Mouse (Mus musculus) spleen, adult 2 months (tissue): Measurements from ENCODE around the gene Adck2. TPM values are rescaled to one million over a fixed set of nuclear protein-coding genes. Genes with fewer than 3 reads are reported as not detected.
A peak's percentile ranks its signal among the peaks of the same experiment; 100 is the strongest.

Experiments
- DNase-seq, 2 experiments: peaks; one replicate each; pipeline versions ENCODE4 v3.0.0 to v3.0.0-alpha.2; 2012 to 2021; ENCODE audit warnings: low spot score in 2 of 2, low read depth in 1 of 2
- H3K27ac ChIP-seq: fragments of 200-500 bp; 2 replicates; pipeline ENCODE4 v1.5.1; 2012; ENCODE audit warnings: low read length, inconsistent platforms; ENCODE audit not compliant: insufficient read depth
- H3K27me3 ChIP-seq: fragments of 200-500 bp; 2 replicates; pipeline ENCODE4 v1.6.1; 2012; ENCODE audit warnings: mild to moderate bottlenecking, moderate library complexity, low read length, inconsistent platforms; ENCODE audit not compliant: control insufficient read depth, insufficient read depth
- H3K36me3 ChIP-seq: fragments of 200-500 bp; 2 replicates; pipeline ENCODE4 v1.6.1; 2012; ENCODE audit warnings: mild to moderate bottlenecking, low read length, inconsistent platforms; ENCODE audit not compliant: control insufficient read depth, insufficient read depth
- H3K4me1 ChIP-seq: fragments of 200-500 bp; 2 replicates; pipeline ENCODE4 v1.6.1; 2011; ENCODE audit warnings: inconsistent platforms; ENCODE audit not compliant: control insufficient read depth, insufficient read depth, insufficient read length
- H3K4me3 ChIP-seq: fragments of 200-500 bp; 2 replicates; pipeline ENCODE4 v1.5.1; 2011; ENCODE audit warnings: mild to moderate bottlenecking, inconsistent platforms; ENCODE audit not compliant: insufficient read depth, insufficient read length; ENCODE audit errors: extremely low read depth
- CTCF ChIP-seq: fragments of 200-500 bp; IDR thresholded peaks from 2 replicates; pipeline ENCODE4 v1.5.1; 2011; ENCODE audit warnings: mild to moderate bottlenecking, inconsistent platforms; ENCODE audit not compliant: insufficient read depth, insufficient read length, insufficient replicate concordance; ENCODE audit errors: extremely low read depth
- POLR2A ChIP-seq: fragments of 200-500 bp; IDR thresholded peaks from 2 replicates; pipeline ENCODE4 v1.6.1; 2011; ENCODE audit warnings: low read depth, low read length, inconsistent platforms
- WGBS: fragments of 180-500 bp; shearing (Covaris S2); methylation state at CpG from one replicate; pipeline ENCODE4 v1.1.7; 2018; 5-methylcytosine and 5-hydroxymethylcytosine counted together
- polyA plus RNA-seq: library from polyadenylated mRNA; depleted of rRNA; stranded (reverse); fragments of >200 nt; gene quantifications from 2 replicates; pipeline ENCODE4 v1.2.3, GENCODE M21; 2012

Gene Adck2
- polyA plus RNA-seq, 1 experiment = 8.6 TPM

DNA sequence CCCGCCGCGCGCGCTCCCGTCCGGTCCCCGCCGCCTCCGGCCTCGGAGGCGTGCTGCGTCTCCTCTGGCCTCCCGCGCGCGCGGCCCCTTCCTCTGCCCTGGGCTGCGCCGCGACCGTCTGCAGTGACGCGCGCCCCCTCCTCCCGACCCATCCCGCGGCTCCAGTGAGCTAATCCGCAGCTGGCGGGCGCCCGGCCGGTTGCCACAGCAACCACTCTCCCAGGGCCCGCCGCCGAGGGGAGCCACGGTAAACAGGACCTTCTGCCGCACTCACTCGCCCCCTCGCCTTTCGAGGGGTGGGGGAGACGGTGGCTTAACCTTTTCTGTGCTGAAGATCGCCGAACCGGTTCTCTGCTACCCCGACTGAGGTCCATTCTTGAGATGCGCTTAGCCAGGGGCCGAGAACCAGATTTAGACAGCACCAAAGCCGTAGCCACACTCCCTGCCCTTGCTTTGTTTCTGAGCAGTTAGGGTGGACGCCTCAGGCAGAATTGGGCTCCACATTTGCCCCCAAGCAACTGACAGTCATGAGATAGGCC lies 15.9 kb upstream of the Adck2 start, which contains the start of gene Dennd2a:
Gene Dennd2a (minus strand): TSS at position 145 of the 539 bp plus-strand sequence.
- 5% methylated on average over 45 of the region's 50 CpGs for WGBS
- H3K27me3 ChIP-seq = peaks cover 12% of the 10 kb centered on the region
- H3K4me3 ChIP-seq = peak within 1 kb of the TSS; percentile 46
- DNase-seq = no peak
- TF ChIP-seq POLR2A = no peak
- TF ChIP-seq CTCF = no peak
- H3K4me1 ChIP-seq = peaks cover 6% of the 10 kb centered on the region
- no peaks in the 10 kb centered on the region for H3K36me3 ChIP-seq
- H3K27ac ChIP-seq = peak within 1 kb of the TSS; percentile 49; the same call in 1 of the 2 replicates

DNA sequence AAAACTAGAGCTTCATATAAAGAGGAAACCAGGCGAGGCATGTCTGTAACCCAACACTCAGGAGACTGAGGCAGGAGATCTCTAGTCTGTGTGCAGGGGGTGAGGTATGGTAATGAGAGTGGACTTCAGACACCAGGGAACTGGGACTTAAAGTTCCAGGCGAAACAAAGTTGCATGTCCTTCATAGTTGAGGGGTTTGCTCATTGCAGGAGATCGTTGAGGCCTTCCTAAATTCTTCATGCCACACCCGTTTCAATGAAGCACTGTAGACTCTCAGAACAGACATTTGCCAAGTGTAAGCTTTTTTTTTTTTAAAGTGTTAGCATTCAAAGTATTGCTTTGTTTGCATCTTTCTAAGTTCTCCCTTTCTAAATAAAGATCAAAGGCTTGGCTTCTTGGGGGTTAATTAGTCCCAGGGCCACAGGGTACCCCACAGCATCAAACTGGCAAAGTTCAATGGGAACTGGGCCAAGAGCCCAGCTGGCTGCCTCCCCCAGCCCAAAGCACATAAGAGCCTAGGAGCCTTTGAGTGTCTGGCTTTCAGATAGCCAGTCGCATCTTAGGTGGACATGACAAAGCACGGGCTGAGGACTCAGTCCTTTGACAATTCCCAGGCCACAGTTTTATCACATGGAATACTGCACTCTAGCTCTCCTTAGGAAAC lies 14.3 kb upstream of the Adck2 start:
- Histone ChIP-seq H3K4me1 (peaks cover 6% of the 10 kb centered on the region), H3K36me3 (no peaks in the 10 kb centered on the region), H3K27me3 (peaks cover 12% of the 10 kb centered on the region), H3K27ac (no peak overlapping the region), H3K4me3 (no peak overlapping the region)
- 84% methylated on average over 6 of the region's 6 CpGs for WGBS
- TF ChIP-seq CTCF = no peak
- no peak for TF ChIP-seq POLR2A
- DNase-seq = no peak

DNA sequence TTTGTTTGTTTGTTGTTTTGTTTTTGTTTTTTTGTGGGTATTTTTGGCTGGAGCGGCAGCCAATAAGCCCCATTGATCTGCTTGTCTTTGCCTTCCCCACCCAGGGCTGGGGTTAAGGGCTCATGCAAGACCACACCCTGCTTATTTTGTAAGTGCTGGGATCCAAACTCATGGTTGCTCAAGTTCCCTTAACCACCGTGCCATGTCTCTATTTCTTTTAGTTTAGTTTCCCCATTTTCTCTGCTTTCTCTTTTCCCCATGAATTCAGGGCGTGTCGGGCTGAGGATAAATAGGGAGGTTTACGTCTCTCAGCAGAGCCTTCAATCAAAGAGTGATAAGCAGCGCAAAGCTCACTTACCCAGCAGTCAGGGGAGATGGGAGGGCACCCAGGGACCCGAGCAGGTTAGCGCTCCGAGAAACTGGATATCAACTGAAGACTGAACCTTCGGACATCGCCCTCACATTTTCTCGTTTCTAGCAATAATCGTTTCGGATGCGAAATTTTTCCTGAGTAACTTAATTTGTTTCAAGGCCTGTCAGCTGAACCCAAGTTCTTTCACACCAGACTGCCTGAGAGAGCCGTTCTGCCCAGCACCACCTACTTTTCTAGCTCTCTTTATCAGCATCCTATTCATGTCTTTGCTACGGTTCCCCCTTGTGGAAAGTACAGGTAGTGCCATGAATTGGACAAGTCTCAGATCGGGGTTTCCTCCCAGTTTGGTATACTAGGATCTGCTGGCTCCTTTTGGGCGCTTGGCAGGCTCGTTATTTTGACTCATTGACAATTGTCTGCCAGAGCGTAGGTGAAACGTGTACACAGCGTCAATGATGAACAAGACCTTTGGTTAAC lies 11.3 kb upstream of the Adck2 start:
- WGBS = 29% methylated on average over 23 of the region's 23 CpGs
- peak; percentile 57 to 64 for DNase-seq
- Histone ChIP-seq H3K4me1 (peaks cover 4% of the 10 kb centered on the region), H3K4me3 (no peak overlapping the region), H3K27me3 (peaks cover 5% of the 10 kb centered on the region), H3K36me3 (no peaks in the 10 kb centered on the region), H3K27ac (no peak overlapping the region)
- TF ChIP-seq CTCF (peak; percentile 25; the same call in 1 of the 2 replicates), POLR2A (no peak)

DNA sequence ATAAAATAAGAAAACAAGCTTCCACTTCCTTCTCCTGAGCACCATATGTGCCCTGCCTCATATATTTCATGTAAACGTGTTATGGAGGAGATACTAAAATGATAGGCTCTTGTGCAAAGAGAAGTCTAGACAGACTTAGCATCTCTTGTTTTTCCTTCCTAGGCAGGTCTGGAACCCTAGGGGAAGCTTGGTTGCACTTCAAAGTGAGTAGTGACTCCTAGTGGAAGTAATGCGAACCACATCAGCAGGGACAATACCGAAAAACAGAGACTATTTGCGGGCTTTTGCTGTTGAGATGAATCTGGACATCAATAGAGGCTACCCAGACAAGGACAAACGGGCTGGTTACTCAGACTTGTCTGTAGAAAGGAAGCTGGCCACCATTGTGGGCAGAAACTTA lies 6.1 kb upstream of the Adck2 start:
- Histone ChIP-seq H3K27ac (no peak overlapping the region), H3K27me3 (no peaks in the 10 kb centered on the region), H3K36me3 (no peaks in the 10 kb centered on the region), H3K4me3 (no peak overlapping the region), H3K4me1 (no peaks in the 10 kb centered on the region; the same call in 1 of the 2 replicates)
- peak; percentile 12; the same call in 1 of the 2 replicates for TF ChIP-seq CTCF
- TF ChIP-seq POLR2A = no peak
- 19% methylated on average over 5 of the region's 5 CpGs for WGBS
- DNase-seq = peak in 1 of 2 experiments; percentile 29

GRCm38 (mm10) chr6:39570426-39570825 lies 3.2 kb upstream of the Adck2 start:
- no peaks in the 10 kb centered on the region for H3K27me3 ChIP-seq
- no peaks in the 10 kb centered on the region for H3K36me3 ChIP-seq
- TF ChIP-seq CTCF (no peak), POLR2A (no peak)
- no peak overlapping the region for H3K4me3 ChIP-seq
- no peak overlapping the region for H3K27ac ChIP-seq
- WGBS = 80% methylated on average over 3 of the region's 3 CpGs
- no peak for DNase-seq
- peaks cover 10% of the 10 kb centered on the region; the same call in 1 of the 2 replicates for H3K4me1 ChIP-seq

DNA sequence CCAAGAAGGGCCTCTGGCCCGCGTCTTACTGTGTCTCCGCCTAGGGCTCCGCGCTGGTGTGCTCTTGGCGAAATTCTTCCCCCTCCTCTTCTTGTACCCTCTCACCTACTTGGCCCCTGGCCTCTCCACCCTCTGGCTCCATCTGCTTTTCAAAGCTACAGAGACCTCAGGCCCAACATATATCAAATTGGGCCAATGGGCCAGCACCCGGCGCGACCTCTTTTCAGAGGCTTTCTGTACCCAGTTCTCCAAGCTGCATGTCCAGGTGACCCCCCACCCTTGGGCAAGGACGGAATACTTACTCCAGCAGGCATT lies 839 bp downstream of the Adck2 start:
- no peak overlapping the region for H3K27ac ChIP-seq
- no peak for TF ChIP-seq POLR2A
- TF ChIP-seq CTCF = no peak
- peaks cover 10% of the 10 kb centered on the region; the same call in 1 of the 2 replicates for H3K4me1 ChIP-seq
- peak overlapping the region; percentile 86 for H3K4me3 ChIP-seq
- 40% methylated on average over 10 of the region's 10 CpGs for WGBS
- peaks cover 5% of the 10 kb centered on the region for H3K36me3 ChIP-seq
- H3K27me3 ChIP-seq = no peaks in the 10 kb centered on the region
- DNase-seq = no peak
